Mouse (Mus musculus) layer of hippocampus, postnatal 10 days (tissue): ENCODE data around the gene Ngef. TPM values are rescaled to one million over a fixed set of nuclear protein-coding genes. Genes with fewer than 3 reads are reported as not detected.
"Not testable (repeated sequence)": the region's sequence is repeated elsewhere in the genome, so short reads cannot be mapped to it uniquely, and the experiment has no call there.

ENCODE experiments used
- DNase-seq, 2 experiments: peaks; one replicate each; pipeline ENCODE4 v3.0.0; 2021; ENCODE audit warnings: low spot score in 2 of 2
- total RNA-seq, 2 experiments: library from RNA; stranded (reverse); gene quantifications; 2 replicates each; pipeline ENCODE4 v1.2.3; 2021

Gene Ngef
- total RNA-seq, 2 experiments from 2014 or later: 70.8 to 76.4 TPM

DNA sequence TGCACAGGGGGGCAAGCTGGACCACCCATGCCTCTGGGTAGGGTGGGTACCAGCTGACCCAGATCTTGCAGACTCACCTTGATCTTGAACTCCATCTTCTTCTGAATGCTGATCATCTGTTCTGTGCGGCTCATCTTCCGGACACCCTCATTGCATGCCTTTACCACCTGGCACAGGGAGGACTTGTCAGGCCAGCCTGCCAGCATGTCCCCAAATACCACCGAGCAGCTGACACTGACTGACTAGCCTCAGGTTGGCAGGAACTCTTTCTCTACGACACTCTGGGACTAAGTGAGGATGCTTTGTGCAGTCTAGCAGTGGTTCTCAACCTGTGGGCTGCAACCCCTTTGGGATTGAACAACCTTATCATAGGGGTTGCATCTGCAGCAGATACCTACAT lies 91.1 kb downstream of the Ngef start:
- DNase-seq: no peak

DNA sequence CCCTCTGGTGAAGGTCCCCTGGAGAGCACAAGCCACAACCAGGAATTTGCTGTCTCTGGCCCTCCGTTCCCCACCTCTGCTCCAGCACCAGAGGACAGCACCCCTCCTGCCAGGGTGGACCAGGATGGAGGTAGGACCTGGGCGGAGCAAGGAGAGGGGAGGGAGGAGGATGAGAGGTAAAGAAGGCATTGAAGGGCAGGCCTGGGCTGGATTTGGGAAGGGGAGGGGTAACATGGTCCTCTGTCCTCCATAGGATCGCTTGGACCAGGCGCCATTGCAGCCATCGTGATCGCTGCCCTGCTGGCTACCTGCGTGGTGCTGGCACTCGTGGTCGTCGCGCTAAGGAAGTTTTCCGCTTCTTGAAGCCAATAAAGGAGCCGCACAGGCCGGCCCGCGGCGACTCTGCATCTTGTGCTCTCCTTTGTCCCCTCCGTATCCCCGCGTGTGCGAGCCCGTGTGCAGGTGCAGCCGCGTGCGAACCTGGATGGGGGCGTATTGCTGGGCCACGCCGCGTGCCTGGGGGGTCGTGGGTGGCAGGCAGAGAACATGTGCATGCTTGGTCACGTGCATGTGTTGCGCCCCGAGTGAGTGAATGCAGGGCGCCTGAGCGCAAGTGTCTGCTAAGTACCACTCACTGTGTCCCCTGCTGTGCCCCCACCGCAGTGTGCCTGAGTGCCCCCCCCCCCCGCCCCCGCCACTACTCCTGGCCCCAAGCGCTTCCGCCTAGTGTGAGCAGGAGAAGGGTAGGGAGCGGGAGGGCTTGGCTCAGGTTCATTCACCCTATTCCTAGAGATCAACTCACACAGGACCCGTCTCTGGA lies 98.4 kb downstream of the Ngef start:
- peak; percentile 46 to 56 for DNase-seq

DNA sequence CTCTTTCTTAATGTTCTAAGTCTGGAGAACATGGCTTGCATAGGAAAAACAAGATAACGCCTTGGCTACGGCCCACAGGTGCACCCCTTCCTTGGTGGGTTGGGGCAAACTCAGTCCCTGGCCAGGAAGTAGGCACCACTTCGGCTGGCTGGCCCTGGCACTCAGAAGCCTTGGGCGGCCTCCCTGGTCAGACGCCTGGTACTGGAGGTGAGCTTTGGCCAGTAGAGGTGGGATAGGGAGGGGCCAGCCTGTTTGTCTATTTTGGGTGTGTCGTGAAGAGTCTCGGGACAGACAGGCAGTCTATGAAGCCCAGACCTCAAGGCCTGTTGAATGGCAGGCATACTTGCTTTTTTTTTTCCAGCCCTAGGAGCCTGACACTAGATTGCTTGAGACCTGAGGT lies 101.1 kb downstream of the Ngef start:
- no peak for DNase-seq

DNA sequence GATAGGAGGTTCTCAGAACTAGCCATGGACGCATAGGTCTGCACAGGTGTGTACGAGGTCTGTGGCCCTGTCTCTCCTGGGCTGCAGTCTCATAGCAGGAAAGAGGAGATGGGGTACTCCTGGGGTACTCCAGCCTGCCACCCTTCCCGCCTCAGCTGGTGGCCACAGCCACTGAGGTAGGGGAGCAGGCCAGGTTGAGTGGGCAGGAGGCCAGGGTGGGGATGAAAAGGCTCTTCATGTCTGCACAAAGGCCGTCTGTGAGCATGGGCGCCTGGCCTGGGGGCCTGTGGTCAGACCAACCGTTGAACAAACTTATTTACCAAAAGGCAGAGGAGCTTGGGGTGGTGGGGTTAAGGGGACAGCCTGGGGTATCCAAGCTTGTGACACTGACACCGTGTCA lies 101.8 kb downstream of the Ngef start:
- DNase-seq: peak; percentile 41 to 57

DNA sequence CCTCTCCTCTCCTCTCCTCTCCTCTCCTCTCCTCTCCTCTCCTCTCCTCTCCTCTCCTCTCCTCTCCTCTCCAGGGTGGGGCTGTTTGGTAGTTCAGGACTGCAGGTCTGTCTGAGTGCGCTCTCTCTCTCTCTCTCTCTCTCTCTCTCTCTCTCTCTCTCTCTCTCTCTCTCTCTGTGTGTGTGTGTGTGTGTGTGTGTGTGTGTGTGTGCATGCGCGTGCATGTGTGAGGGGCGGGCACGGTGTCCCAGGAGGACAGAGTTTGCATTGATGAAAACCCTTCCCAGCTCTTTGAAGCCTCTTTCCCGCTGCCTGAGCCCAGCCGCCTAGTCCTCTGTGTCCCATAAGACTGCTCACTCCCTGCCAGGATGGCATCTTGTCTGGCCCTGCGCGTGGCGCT lies 103.7 kb downstream of the Ngef start, which contains the start of gene Snorc:
Gene Snorc, plus strand, starts transcription at position 301 of the 400 bp plus-strand sequence.
- DNase-seq: not testable (repeated sequence)

DNA sequence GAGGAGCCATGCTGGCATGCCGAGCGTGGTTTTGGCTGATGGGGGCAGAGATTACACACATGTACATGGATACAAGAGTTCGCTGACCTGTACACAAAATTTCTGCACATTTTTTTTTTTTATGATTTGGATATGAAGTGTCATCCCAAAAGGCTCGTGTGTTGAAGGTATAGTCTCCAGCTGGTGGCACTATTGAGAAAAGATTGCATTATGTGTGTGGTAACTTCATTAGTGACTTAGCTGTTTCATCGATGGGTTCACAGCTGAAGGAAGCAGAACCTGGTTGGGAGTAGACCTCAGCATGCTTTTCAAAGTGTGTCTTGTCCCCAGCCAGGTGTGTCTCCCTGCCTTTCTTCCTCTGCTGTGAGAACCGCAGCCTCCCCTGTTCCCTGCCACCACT lies 105.3 kb downstream of the Ngef start:
- DNase-seq: no peak

DNA sequence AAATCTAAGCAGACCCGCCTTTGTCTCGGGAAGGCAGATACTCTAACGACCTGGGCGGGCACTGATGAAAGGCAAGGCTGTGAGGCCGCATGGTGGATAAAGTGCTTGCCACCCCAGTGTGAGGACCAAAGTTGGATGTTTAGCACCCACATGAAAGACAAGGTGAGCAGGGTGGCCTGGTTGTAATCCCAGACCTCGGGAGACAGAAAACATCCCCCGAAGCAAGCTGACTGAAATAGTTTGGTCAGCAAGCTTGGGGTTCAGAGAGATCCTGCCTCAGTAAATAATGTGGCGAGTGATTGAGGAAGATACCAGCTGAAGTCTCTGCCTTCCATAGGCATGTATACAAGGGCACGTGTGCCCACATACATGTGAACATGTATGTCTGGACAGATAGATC lies 106.2 kb downstream of the Ngef start:
- no peak for DNase-seq

DNA sequence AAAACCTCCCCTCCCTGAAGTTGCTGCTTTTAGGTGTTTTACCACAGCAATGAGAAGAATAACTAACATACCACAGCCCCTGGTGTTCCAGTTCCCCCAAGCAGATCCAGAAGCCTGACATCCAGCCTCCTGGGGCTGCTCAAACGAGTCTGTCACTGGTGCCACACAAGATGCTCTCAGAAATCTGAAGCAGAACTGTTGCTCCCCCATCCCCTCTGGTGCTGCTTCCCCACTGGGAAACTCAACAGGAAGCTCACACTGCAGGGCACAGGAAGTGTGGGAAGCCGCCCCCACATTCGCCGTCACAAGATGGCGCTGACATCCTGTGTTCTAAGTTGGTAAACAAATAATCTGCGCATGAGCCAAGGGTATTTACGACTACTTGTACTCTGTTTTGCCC lies 113.8 kb downstream of the Ngef start:
- DNase-seq: not testable (repeated sequence)

DNA sequence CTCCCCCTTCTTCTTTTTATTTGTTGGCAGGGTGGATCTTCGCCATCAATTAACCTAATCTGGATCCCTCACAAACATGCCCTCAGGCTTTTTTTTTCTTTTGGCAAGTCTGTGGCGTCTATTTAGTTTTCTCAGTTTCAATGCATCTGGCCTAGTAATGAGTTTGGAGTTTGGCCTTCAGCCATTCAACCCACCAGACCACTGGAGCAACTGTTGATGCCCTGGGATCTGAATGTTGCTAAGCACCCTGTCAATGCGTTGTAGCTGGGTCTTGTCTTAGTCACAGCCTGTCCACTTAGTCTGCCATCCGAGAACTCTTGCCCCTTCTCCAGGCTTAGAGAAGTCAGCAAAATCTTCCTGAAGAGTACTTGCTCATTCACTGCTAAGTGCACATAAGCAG lies 115.6 kb downstream of the Ngef start:
- no peak for DNase-seq

DNA sequence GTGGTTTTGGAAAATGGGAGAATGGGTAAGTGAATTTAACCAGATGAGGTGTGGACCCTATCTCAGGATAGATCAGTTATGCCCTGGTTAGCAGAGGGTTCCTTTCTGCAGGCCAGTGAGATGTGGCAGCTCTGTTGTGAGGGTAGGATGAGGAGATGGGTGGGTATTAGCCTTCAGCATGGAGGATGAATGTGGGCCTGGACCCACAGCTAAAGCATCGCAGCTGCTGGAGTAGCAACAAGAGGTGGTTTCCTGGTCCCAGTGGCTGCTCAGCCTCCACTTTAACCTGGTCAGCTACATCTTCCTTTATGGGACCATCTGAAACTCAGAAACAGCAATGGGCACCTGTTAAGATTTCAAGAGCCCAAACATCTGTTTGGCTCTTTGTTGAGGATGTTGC lies 117.2 kb downstream of the Ngef start:
- no peak for DNase-seq

DNA sequence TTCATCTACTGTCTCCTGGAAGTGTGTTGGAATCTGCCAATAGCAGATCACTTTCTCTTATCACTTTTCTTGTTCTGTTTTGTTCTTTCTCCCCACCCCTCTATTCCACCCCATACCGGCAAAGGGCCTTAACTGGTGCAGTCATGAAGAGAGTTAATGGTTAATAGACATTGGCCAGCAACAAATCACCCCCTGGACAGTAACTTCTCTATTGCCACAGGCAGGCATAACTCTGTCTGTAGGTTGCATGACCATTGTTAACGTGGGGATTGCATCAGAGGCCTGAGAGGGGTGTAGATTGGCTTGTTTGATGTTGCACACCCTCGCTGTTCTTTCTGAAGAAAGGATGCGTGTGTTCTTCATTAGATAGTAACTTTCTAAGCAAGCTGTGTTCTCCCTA lies 124.2 kb downstream of the Ngef start:
- no peak for DNase-seq

DNA sequence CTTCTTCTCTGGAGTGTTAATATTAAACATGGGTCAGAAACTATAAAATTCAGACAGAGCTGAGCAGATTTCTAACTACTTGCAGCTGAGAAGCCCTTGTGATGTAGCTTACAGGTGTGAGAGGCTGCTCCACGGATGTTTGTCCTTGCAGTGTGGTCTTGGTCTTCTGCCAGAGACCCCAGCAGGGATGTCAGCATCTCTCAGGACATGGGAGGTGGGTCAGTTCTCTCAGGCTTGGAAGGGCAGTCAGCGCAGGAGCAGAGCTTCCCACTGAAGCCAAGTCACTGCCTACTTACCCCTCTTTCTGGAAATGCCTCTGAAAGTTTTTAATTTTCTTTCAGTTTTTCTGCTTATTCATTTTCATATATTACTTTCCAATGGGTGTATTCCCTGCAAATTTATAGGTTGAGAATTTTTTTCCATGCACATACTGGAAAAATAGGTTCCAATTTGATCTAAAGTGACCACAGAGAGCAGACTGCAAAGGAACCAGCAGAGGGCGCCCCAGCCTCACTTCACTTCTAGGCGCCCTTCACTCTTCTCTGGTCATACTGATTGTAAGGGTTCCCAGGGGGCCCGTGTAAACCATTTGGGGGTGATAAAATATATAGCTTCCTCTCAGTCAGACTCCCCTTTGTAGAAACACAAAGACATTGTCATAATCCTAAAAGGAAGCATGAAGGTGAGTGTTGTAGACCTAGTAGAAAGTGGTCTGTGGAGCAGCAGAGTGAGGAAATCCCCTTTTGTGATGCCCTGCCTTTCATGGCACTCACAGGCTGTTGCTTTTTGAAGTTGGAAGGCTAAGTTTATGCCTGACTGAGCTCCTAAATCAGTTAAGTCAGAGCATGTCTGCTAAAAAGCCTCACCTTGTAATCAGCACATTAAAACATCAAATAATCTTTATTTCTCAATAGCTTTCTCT lies 126.2 kb downstream of the Ngef start:
- peak; percentile 78 to 82 for DNase-seq

DNA sequence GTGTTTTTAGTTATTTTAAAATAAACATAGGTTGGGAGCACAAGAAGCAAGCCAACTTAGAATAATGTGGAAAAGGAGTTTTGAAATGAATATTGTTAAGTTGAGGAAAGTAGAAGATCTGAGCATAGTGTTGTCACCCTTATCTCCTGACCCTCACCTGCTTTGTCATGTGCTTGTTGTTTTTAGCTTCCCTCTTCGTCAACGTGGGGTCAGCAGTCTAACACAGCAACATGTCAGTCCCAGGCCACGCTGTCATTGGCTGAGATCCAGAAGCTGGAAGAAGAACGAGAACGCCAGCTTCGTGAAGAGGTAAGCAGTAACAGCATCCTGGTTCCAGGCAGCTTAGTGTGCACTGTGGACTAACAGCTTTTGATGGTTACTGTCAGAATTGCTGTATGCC lies 137.1 kb downstream of the Ngef start:
- no peak for DNase-seq

DNA sequence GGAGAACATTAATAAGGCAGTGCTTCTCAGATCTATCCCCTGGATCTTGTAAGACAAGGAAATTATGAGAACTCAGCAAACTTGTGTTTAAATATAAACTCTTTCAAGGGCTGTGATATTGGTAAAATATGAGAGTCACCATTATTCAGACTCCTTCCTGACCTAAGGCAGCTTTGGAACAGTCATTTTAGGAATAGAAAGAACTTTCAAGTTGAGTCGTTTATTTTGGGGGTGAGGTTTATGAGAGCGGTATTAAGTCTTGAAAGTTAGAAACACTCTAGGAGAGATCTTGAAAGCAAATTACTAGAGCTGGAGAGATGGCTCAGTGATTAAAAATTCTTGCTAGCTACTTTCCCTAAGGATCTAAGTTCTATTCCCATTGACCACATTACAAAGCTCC lies 138.5 kb downstream of the Ngef start:
- DNase-seq: no peak

Other genes starting within 250 kb of the Ngef start
- 10 to 100 TPM; 83.0 to 91.2 TPM for gene Gigyf2, start 246.9 kb downstream of the Ngef start, total RNA-seq
- gene Kcnj13, start 179.1 kb downstream of the Ngef start, total RNA-seq: 1 to 10 TPM in 1 of 2 experiments, under 1 TPM in 1; 0.78 to 3.3 TPM
- gene Snorc, start 103.6 kb downstream of the Ngef start, total RNA-seq: not detected
- under 1 TPM; 0.46 to 0.83 TPM for gene Neu2, start 64.0 kb downstream of the Ngef start, total RNA-seq
- 10 to 100 TPM; 15.2 to 17.7 TPM for gene Inpp5d, start 46.4 kb upstream of the Ngef start, total RNA-seq
- 10 to 100 TPM; 59.9 to 64.5 TPM for gene Atg16l1, start 182.0 kb upstream of the Ngef start, total RNA-seq
- gene Sag, start 229.8 kb upstream of the Ngef start, total RNA-seq: 1 to 10 TPM; 1.8 to 2.2 TPM